Mouse (Mus musculus): Measurements from ENCODE around the gene Olfr331.
"Not testable (repeated sequence)": the region's sequence is repeated elsewhere in the genome, so short reads cannot be mapped to it uniquely, and the experiment has no call there.

- not testable (repeated sequence) for TF ChIP-seq POLR2A (IDR thresholded peaks at IDR 0.05; ENCODE audit: borderline replicate concordance, insufficient read depth, low read length); CTCF (IDR thresholded peaks at IDR 0.05; ENCODE audit: borderline replicate concordance, insufficient read depth, low read depth, low read length)
Measured at GRCm38 (mm10) chr11:58502472-58502871, at the start of gene Olfr331.

Data from cerebellum, adult 2 months (tissue).